Mouse (Mus musculus) CH12.LX (cell line): ENCODE data around the gene Nup160. TPM values are rescaled to one million over a fixed set of nuclear protein-coding genes. Genes with fewer than 3 reads are reported as not detected.

Source experiments
- DNase-seq: peaks from one replicate; pipeline ENCODE4 v3.0.0-alpha.2; 2013; ENCODE audit errors: extremely low read depth
- H3K27ac ChIP-seq: 2 replicates; pipeline ENCODE4 v1.5.1; 2012; ENCODE audit warnings: low read depth, mild to moderate bottlenecking, control low read depth, moderate library complexity; ENCODE audit not compliant: insufficient read depth
- H3K27me3 ChIP-seq: replicated peaks from 2 replicates; pipeline ENCODE3; 2012; ENCODE audit warnings: inconsistent platforms
- H3K36me3 ChIP-seq, 2 experiments: replicated peaks in 1 of 2; 2 replicates each; pipeline versions ENCODE3 to v1.6.1; 2012; ENCODE audit warnings: inconsistent platforms in 1 of 2, low read length in 1 of 2, mild to moderate bottlenecking in 1 of 2, mixed read lengths in 1 of 2, moderate library complexity in 1 of 2; ENCODE audit not compliant: control insufficient read depth in 1 of 2, insufficient read depth in 1 of 2
- H3K4me1 ChIP-seq, 2 experiments: 2 replicates each; pipeline ENCODE4 v1.6.1; 2012; ENCODE audit warnings: inconsistent platforms in 1 of 2, moderate library complexity in 1 of 2; ENCODE audit not compliant: insufficient read depth in 2 of 2, control insufficient read depth in 1 of 2
- H3K4me2 ChIP-seq: 2 replicates; pipeline ENCODE4 v1.6.1; 2012; ENCODE audit warnings: low read depth, mild to moderate bottlenecking, control low read depth; ENCODE audit not compliant: poor library complexity, insufficient read depth, severe bottlenecking
- H3K4me3 ChIP-seq, 3 experiments: fragments of 150-350 bp in 1 of 3; sonication (generic) in 1 of 3; replicated peaks in 1 of 3; 2 replicates each; pipeline versions ENCODE3 to v1.5.1; 2011 to 2012; ENCODE audit warnings: low read depth in 2 of 3, low read length in 2 of 3, mild to moderate bottlenecking in 2 of 3, moderate library complexity in 2 of 3, control low read depth in 1 of 3, improper control_type of control experiment in 1 of 3, inconsistent platforms in 1 of 3, mixed read lengths in 1 of 3; ENCODE audit not compliant: poor library complexity in 1 of 3
- H3K79me2 ChIP-seq: replicated peaks from 2 replicates; pipeline ENCODE4 v1.6.1; 2012; ENCODE audit warnings: mild to moderate bottlenecking, moderate library complexity; ENCODE audit not compliant: control insufficient read depth, poor library complexity, insufficient read depth, severe bottlenecking; ENCODE audit errors: extremely low read depth
- H3K9ac ChIP-seq: 2 replicates; pipeline ENCODE4 v1.6.1; 2012; ENCODE audit warnings: low read depth, mild to moderate bottlenecking, control low read depth, moderate library complexity; ENCODE audit not compliant: insufficient read depth
- H3K9me3 ChIP-seq: replicated peaks from 2 replicates; pipeline ENCODE3; 2012; ENCODE audit warnings: low read length, inconsistent platforms, mixed read lengths
- BHLHE40 ChIP-seq: IDR thresholded peaks from 2 replicates; pipeline ENCODE4 v1.6.1; 2011; ENCODE audit warnings: mild to moderate bottlenecking, low read depth, low read length, improper control_type of control experiment
- CHD1 ChIP-seq: IDR thresholded peaks from 2 replicates; pipeline ENCODE4 v1.6.1; 2012; ENCODE audit warnings: low read depth, low read length, improper control_type of control experiment, inconsistent platforms
- CHD2 ChIP-seq: IDR thresholded peaks from 2 replicates; pipeline ENCODE4 v1.6.1; 2011; ENCODE audit warnings: low read length, improper control_type of control experiment
- CTCF ChIP-seq, 2 experiments: IDR thresholded peaks in 1 of 2; conservative IDR thresholded peaks in 1 of 2; 2 replicates each; pipeline ENCODE4 v1.5.1; 2011 to 2012; ENCODE audit warnings: low read depth in 2 of 2, low read length in 2 of 2, improper control_type of control experiment in 1 of 2, inconsistent platforms in 1 of 2, mild to moderate bottlenecking in 1 of 2, moderate library complexity in 1 of 2
- E2F4 ChIP-seq: IDR thresholded peaks from 2 replicates; pipeline ENCODE4 v1.6.1; 2011; ENCODE audit warnings: low read depth, low read length, improper control_type of control experiment; ENCODE audit not compliant: insufficient replicate concordance
- ELF1 ChIP-seq: IDR thresholded peaks from 2 replicates; pipeline ENCODE4 v1.6.1; 2014; ENCODE audit warnings: low read depth, mild to moderate bottlenecking, inconsistent platforms, low read length, improper control_type of control experiment
- EP300 ChIP-seq: IDR thresholded peaks from 2 replicates; pipeline ENCODE4 v1.6.1; 2011; ENCODE audit warnings: low read length, improper control_type of control experiment
- ETS1 ChIP-seq: conservative IDR thresholded peaks from 2 replicates; pipeline ENCODE4 v1.6.1; 2012; ENCODE audit warnings: low read depth, mild to moderate bottlenecking, inconsistent platforms, low read length, improper control_type of control experiment, moderate library complexity
- GABPA ChIP-seq: IDR thresholded peaks from 2 replicates; pipeline ENCODE4 v1.6.1; 2012; ENCODE audit warnings: low read depth, low read length, improper control_type of control experiment, inconsistent platforms; ENCODE audit not compliant: insufficient replicate concordance
- HCFC1 ChIP-seq: IDR thresholded peaks from 2 replicates; pipeline ENCODE4 v1.6.1; 2012; ENCODE audit warnings: low read depth, mild to moderate bottlenecking, inconsistent platforms, low read length, improper control_type of control experiment
- IRF4 ChIP-seq: IDR thresholded peaks from 2 replicates; pipeline ENCODE4 v1.6.1; 2014; ENCODE audit warnings: low read depth, mild to moderate bottlenecking, inconsistent platforms, low read length, improper control_type of control experiment
- JUN ChIP-seq: IDR thresholded peaks from 2 replicates; pipeline ENCODE4 v1.6.1; 2011; ENCODE audit warnings: low read depth, mild to moderate bottlenecking, low read length, improper control_type of control experiment, moderate library complexity; ENCODE audit not compliant: insufficient read depth
- JUND ChIP-seq: conservative IDR thresholded peaks from 2 replicates; pipeline ENCODE4 v1.6.1; 2011; ENCODE audit warnings: low read depth, low read length, improper control_type of control experiment
- KAT2A ChIP-seq: IDR thresholded peaks from 2 replicates; pipeline ENCODE4 v1.6.1; 2012; ENCODE audit warnings: low read length, improper control_type of control experiment, inconsistent platforms; ENCODE audit not compliant: insufficient replicate concordance
- MAFK ChIP-seq: IDR thresholded peaks from 2 replicates; pipeline ENCODE4 v1.6.1; 2011; ENCODE audit warnings: low read length, improper control_type of control experiment; ENCODE audit not compliant: insufficient replicate concordance
- MAX ChIP-seq: IDR thresholded peaks from 2 replicates; pipeline ENCODE4 v1.6.1; 2011; ENCODE audit warnings: low read length, improper control_type of control experiment
- MAZ ChIP-seq: IDR thresholded peaks from 2 replicates; pipeline ENCODE4 v1.6.1; 2012; ENCODE audit warnings: low read depth, mild to moderate bottlenecking, inconsistent platforms, low read length, improper control_type of control experiment, moderate library complexity
- MEF2A ChIP-seq: IDR thresholded peaks from 2 replicates; pipeline ENCODE4 v1.6.1; 2014; ENCODE audit warnings: low read depth, mild to moderate bottlenecking, inconsistent platforms, low read length, improper control_type of control experiment, borderline replicate concordance
- MXI1 ChIP-seq: IDR thresholded peaks from 2 replicates; pipeline ENCODE4 v1.6.1; 2011; ENCODE audit warnings: mild to moderate bottlenecking, low read depth, low read length, improper control_type of control experiment
- MYC ChIP-seq: IDR thresholded peaks from 2 replicates; pipeline ENCODE4 v1.6.1; 2011; ENCODE audit warnings: low read depth, mild to moderate bottlenecking, improper control_type of control experiment, low read length
- NELFE ChIP-seq: IDR thresholded peaks from 2 replicates; pipeline ENCODE4 v1.6.1; 2011; ENCODE audit warnings: low read depth, low read length, improper control_type of control experiment
- NRF1 ChIP-seq: IDR thresholded peaks from 2 replicates; pipeline ENCODE4 v1.6.1; 2014; ENCODE audit warnings: low read depth, mild to moderate bottlenecking, inconsistent platforms, low read length, improper control_type of control experiment, moderate library complexity
- PAX5 ChIP-seq: IDR thresholded peaks from 2 replicates; pipeline ENCODE4 v1.6.1; 2012; ENCODE audit warnings: low read length, inconsistent platforms, mixed read lengths
- POLR2A ChIP-seq: IDR thresholded peaks from 2 replicates; pipeline ENCODE4 v1.6.1; 2011; ENCODE audit warnings: low read depth, mild to moderate bottlenecking, improper control_type of control experiment, low read length
- POLR2AphosphoS2 ChIP-seq: IDR thresholded peaks from 2 replicates; pipeline ENCODE4 v1.6.1; 2011; ENCODE audit warnings: low read depth, low read length, improper control_type of control experiment
- RAD21 ChIP-seq: IDR thresholded peaks from 2 replicates; pipeline ENCODE4 v1.6.1; 2011; ENCODE audit warnings: low read depth, mild to moderate bottlenecking, low read length, improper control_type of control experiment, moderate library complexity
- RCOR1 ChIP-seq: conservative IDR thresholded peaks from 2 replicates; pipeline ENCODE4 v1.6.1; 2012; ENCODE audit warnings: low read depth, mild to moderate bottlenecking, inconsistent platforms, low read length, improper control_type of control experiment
- SIN3A ChIP-seq: IDR thresholded peaks from 2 replicates; pipeline ENCODE4 v1.6.1; 2012; ENCODE audit warnings: low read length, improper control_type of control experiment, inconsistent platforms
- SMC3 ChIP-seq: IDR thresholded peaks from 2 replicates; pipeline ENCODE4 v1.6.1; 2011; ENCODE audit warnings: low read depth, low read length, improper control_type of control experiment
- TBP ChIP-seq: conservative IDR thresholded peaks from 2 replicates; pipeline ENCODE4 v1.6.1; 2011; ENCODE audit warnings: low read depth, low read length, improper control_type of control experiment
- TCF12 ChIP-seq: IDR thresholded peaks from 2 replicates; pipeline ENCODE4 v1.6.1; 2014; ENCODE audit warnings: low read depth, mild to moderate bottlenecking, inconsistent platforms, low read length, improper control_type of control experiment
- UBTF ChIP-seq: IDR thresholded peaks from 2 replicates; pipeline ENCODE4 v1.6.1; 2012; ENCODE audit warnings: low read depth, mild to moderate bottlenecking, inconsistent platforms, low read length, improper control_type of control experiment, moderate library complexity
- USF1 ChIP-seq: IDR thresholded peaks from 2 replicates; pipeline ENCODE4 v1.6.1; 2014; ENCODE audit warnings: low read depth, mild to moderate bottlenecking, inconsistent platforms, low read length, improper control_type of control experiment
- USF2 ChIP-seq: conservative IDR thresholded peaks from 2 replicates; pipeline ENCODE4 v1.6.1; 2011; ENCODE audit warnings: low read depth, low read length, improper control_type of control experiment
- ZC3H11A ChIP-seq: IDR thresholded peaks from 2 replicates; pipeline ENCODE4 v1.6.1; 2012; ENCODE audit warnings: low read depth, mild to moderate bottlenecking, inconsistent platforms, low read length, improper control_type of control experiment
- ZKSCAN1 ChIP-seq: IDR thresholded peaks from 2 replicates; pipeline ENCODE4 v1.6.1; 2012; ENCODE audit warnings: low read depth, inconsistent platforms, low read length, improper control_type of control experiment, borderline replicate concordance
- ZMIZ1 ChIP-seq: IDR thresholded peaks from 2 replicates; pipeline ENCODE4 v1.6.1; 2012; ENCODE audit warnings: low read depth, mild to moderate bottlenecking, inconsistent platforms, low read length, improper control_type of control experiment
- ZNF384 ChIP-seq: IDR thresholded peaks from 2 replicates; pipeline ENCODE4 v1.6.1; 2012; ENCODE audit warnings: low read depth, low read length, improper control_type of control experiment, inconsistent platforms
- dilution Hi-C: fragments of 300-500 bp; cut with MboI; formaldehyde crosslinking; loops from 2 replicates; pipeline ENCODE4 v1.14.3; 2020; ENCODE audit warnings: low sequenced_read_pairs; ENCODE audit not compliant: extremely low pct_unique_long_range_greater_than_20kb, extremely low pct_ligation_motif_present
- in situ Hi-C: fragments of 300-500 bp; cut with MboI; formaldehyde crosslinking; loops from 3 replicates; pipeline ENCODE4 v1.14.3; 2019; ENCODE audit warnings: low sequenced_read_pairs, low pct_ligation_motif_present, low pct_unique_long_range_greater_than_20kb, mixed read lengths
- polyA plus RNA-seq: library from polyadenylated mRNA; unstranded; fragments of >175 nt; gene quantifications from 2 replicates; pipeline ENCODE4 v1.2.1, GENCODE M21; 2012; ENCODE audit warnings: low read depth; ENCODE audit not compliant: insufficient read length
- total RNA-seq, 2 experiments: library from RNA; depleted of rRNA; stranded (reverse); fragments of 300-350 nt in 1 of 2; fragments of >200 nt in 1 of 2; gene quantifications; 2 replicates each; pipeline ENCODE4 v1.2.3; 2012 to 2014

Gene Nup160
- total and polyA plus RNA-seq, 3 experiments: 32.7 to 71.8 (median 59.1) TPM

- H3K4me1 ChIP-seq: peaks cover 11 to 48% of the 10 kb centered on the region in 2 experiments
- H3K9me3 ChIP-seq: peaks cover 11% of the 10 kb centered on the region
- TF ChIP-seq TCF12: peak; percentile 88
- peak; percentile 89 for TF ChIP-seq MEF2A
- TF ChIP-seq JUN: peak; percentile 37; the same call in 1 of the 2 replicates
- TF ChIP-seq HCFC1: 0 out of 2 replicates have a peak, but pooled peaks have one; percentile 31
- peak; percentile 45; the same call in 1 of the 2 replicates for TF ChIP-seq KAT2A
- peak; percentile 86 for TF ChIP-seq CHD2
- peak; percentile 72 for TF ChIP-seq MAX
- peak; percentile 95 for TF ChIP-seq ZNF384
- TF ChIP-seq USF2: no peak
- TF ChIP-seq USF1: no peak
- peak; percentile 96; the same call in 1 of the 2 replicates for TF ChIP-seq RCOR1
- TF ChIP-seq IRF4: peak; percentile 99
- peak; percentile 32 for TF ChIP-seq SMC3
- no peak for TF ChIP-seq ZKSCAN1
- TF ChIP-seq BHLHE40: peak; percentile 86
- TF ChIP-seq POLR2AphosphoS2: no peak
- peak; percentile 79 for TF ChIP-seq MXI1
- TF ChIP-seq MAFK: peak; percentile 73; the same call in 1 of the 2 replicates
- TF ChIP-seq MAZ: peak; percentile 86
- TF ChIP-seq UBTF: no peak
- no peak for TF ChIP-seq PAX5
- TF ChIP-seq MYC: peak; percentile 83
- TF ChIP-seq ELF1: peak; percentile 55; the same call in 1 of the 2 replicates
- TF ChIP-seq EP300: peak; percentile 100
- TF ChIP-seq GABPA: no peak
- peak; percentile 49; the same call in 1 of the 2 replicates for TF ChIP-seq NRF1
- peak; percentile 38 for TF ChIP-seq ZC3H11A
- TF ChIP-seq E2F4: no peak
- TF ChIP-seq POLR2A: no peak
- peak in 1 of 2 experiments; percentile 1; a peak in 2 of 4 replicates for TF ChIP-seq CTCF (conservative IDR thresholded peaks at IDR 0.05 in 1 of 2, IDR thresholded peaks at IDR 0.05 in 1 of 2; ENCODE audit: low read depth in 2 of 2, low read length in 2 of 2)
- peak; percentile 50; the same call in 1 of the 2 replicates for TF ChIP-seq ZMIZ1
- TF ChIP-seq ETS1: peak; percentile 92
- peak; percentile 18 for TF ChIP-seq RAD21
- TF ChIP-seq CHD1: no peak; the same call in 1 of the 2 replicates
- peak; percentile 88 for TF ChIP-seq SIN3A
- TF ChIP-seq TBP: peak; percentile 96
- 0 out of 2 replicates have a peak, but pooled peaks have one; percentile 13 for TF ChIP-seq NELFE
- peak; percentile 81 for TF ChIP-seq JUND
- peak; percentile 80 for DNase-seq
- dilution Hi-C loops (no loop called here), in situ Hi-C loops (loop anchor here (10.0 kb wide), 1 partner anchor 89 kb away; the partner anchor contains the start of gene Ptprj)
- H3K27ac ChIP-seq: peak overlapping the region; percentile 94
- H3K9ac ChIP-seq: no peak overlapping the region
- H3K27me3 ChIP-seq: no peaks in the 10 kb centered on the region
- H3K79me2 ChIP-seq: no peaks in the 10 kb centered on the region
- no peaks in the 10 kb centered on the region for H3K36me3 ChIP-seq
- peak overlapping the region; percentile 21; the same call in 1 of the 2 replicates for H3K4me2 ChIP-seq
- H3K4me3 ChIP-seq: no peak overlapping the region
Measured at GRCm38 (mm10) chr2:90673339-90673738, 3.7 kb upstream of the Nup160 start.
